Mouse (Mus musculus) ES-Bruce4 (cell line): ENCODE measurements around the gene Sgpp1.

ENCODE experiments used
- CTCF ChIP-seq: IDR thresholded peaks from one replicate; pipeline ENCODE4 v1.8.1; 2011; ENCODE audit warnings: low read depth, low read length
- EP300 ChIP-seq: IDR thresholded peaks from 2 replicates; pipeline ENCODE4 v1.6.1; 2011; ENCODE audit warnings: low read depth, low read length; ENCODE audit not compliant: insufficient read depth
- POLR2A ChIP-seq: IDR thresholded peaks from one replicate; pipeline ENCODE4 v1.8.1; 2011; ENCODE audit warnings: low read length; ENCODE audit not compliant: insufficient read depth

- TF ChIP-seq CTCF (no peak), POLR2A (no peak), EP300 (no peak)
Observed at GRCm38 (mm10) chr12:75753730-75754129, 18.2 kb upstream of the Sgpp1 start.
